Mouse (Mus musculus) heart, postnatal 25 days (tissue): ENCODE results near the gene Tln2. TPM values are rescaled to one million over a fixed set of nuclear protein-coding genes. Genes with fewer than 3 reads are reported as not detected.
"Not testable (repeated sequence)": the region's sequence is repeated elsewhere in the genome, so short reads cannot be mapped to it uniquely, and the experiment has no call there.

ENCODE experiments used
- DNase-seq: peaks from one replicate; pipeline ENCODE4 v3.0.0; 2022; ENCODE audit warnings: low spot score
- intact Hi-C: fragments of 180-260 bp; cut with DNase I; formaldehyde crosslinking; loops from one replicate; pipeline ENCODE4 v1.15.1; 2025
- total RNA-seq, 2 experiments: library from RNA; stranded (reverse); gene quantifications; 2 replicates each; pipeline ENCODE4 v1.2.3; 2021

Gene Tln2
- total RNA-seq, 2 experiments from 2014 or later = 89.4 to 91.5 TPM

DNA sequence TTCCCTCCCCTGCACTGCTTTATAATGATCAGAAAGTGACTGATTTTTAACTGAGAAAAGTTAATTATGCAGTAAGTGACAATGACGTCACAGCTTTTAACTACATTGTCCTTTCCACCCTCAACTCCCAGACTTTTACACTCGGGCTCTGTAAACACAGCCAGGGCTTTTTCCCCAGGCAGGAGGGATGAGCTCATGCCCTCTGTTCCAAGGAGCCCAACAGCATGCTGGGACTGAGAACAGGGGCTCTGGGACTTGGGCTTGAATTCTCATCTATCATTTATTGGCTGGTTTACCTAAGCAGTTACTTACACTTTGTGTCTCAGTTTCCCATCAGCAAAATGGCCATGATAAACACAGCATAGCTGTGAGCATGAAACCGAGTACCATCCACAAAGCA is 259.2 kb downstream of the Tln2 start:
- intact Hi-C loops = no loop called here
- DNase-seq = no peak

DNA sequence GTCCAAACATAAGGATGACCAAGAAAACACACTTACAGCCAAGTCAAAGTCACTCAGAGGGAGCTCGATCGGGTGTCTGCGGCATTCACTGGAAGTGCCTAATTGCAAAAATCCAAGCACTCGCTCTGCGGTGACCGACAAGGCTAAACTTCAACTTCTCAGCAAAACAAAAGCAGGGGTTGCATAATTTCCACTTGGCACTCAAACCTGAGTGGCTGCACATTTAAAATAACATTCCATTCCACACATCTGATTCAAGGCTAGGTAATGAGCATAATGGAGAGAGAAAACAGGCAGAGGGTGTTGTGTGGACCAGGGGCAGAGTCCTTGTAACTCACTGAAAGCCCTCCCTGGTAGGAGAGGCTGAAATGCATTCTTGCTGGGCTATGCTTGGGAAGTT is 260.3 kb downstream of the Tln2 start:
- no peak for DNase-seq

GRCm38 (mm10) chr9:67297236-67297889 is 262.1 kb downstream of the Tln2 start:
- DNase-seq = no peak
- intact Hi-C loops = no loop called here

More for the DNA sequence above, 260.3 kb downstream of the Tln2 start:
- intact Hi-C loops = no loop called here

- intact Hi-C loops = no loop called here
- DNase-seq = no peak
These were observed 272.0 kb downstream of the Tln2 start for GRCm38 (mm10) chr9:67287457-67287856.

GRCm38 (mm10) chr9:67286801-67287200 is 272.7 kb downstream of the Tln2 start:
- no peak for DNase-seq
- intact Hi-C loops = no loop called here

DNA sequence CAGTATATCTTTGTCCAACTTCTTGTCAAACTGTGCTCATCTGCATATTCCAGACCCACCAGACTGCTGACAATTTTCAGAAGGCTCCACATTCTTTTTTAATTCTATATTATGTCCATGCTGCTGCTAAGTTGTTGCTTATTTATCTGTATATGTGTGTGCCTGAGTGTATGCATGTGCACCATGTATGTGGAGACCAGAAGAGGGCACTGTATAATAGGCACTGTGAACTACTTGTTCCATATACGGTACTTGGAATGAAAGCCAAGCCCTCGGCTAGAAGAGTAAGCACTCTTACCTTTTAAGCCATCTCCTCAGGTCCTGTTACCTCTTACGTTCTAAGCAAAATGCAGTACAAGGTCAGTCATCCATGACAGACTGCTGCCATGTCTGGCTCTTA is 274.0 kb downstream of the Tln2 start:
- intact Hi-C loops = no loop called here
- DNase-seq = no peak

GRCm38 (mm10) chr9:67281812-67282211 is 277.7 kb downstream of the Tln2 start:
- intact Hi-C loops = no loop called here
- no peak for DNase-seq

DNA sequence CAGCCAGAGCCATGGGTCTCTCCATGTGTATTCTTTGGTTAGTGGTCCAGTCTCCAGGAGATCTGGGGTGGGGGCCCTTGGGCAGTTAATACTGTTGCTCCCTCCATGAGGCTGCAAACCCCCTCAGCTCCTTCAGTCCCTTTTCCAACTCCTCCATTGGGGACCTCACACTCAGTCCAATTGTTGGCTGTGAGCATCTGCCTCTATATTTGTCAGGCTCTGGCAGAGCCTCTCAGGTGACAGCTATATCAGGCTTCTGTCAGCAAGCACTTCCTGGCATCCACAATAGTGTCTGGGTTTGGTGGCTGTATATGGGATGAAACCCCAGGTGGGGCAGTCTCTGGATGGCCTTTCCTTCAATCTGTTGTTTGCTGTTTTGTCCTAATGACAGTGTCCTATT is 279.2 kb downstream of the Tln2 start:
- DNase-seq, intact Hi-C loops: not testable (repeated sequence)

- intact Hi-C loops = no loop called here
- DNase-seq = no peak
These were observed 283.1 kb downstream of the Tln2 start for GRCm38 (mm10) chr9:67276446-67276845.

- DNase-seq = no peak
- intact Hi-C loops = loop anchor here (2.0 to 5.0 kb wide), 3 partner anchors 52 to 272 kb away; no protein-coding TSS in a partner anchor
These were observed 285.2 kb downstream of the Tln2 start for GRCm38 (mm10) chr9:67274296-67274695.

- intact Hi-C loops = loop anchor here (5.0 kb wide), 2 partner anchors 51 to 271 kb away; no protein-coding TSS in a partner anchor
- no peak for DNase-seq
These were observed 286.1 kb downstream of the Tln2 start for GRCm38 (mm10) chr9:67273362-67273761.

DNA sequence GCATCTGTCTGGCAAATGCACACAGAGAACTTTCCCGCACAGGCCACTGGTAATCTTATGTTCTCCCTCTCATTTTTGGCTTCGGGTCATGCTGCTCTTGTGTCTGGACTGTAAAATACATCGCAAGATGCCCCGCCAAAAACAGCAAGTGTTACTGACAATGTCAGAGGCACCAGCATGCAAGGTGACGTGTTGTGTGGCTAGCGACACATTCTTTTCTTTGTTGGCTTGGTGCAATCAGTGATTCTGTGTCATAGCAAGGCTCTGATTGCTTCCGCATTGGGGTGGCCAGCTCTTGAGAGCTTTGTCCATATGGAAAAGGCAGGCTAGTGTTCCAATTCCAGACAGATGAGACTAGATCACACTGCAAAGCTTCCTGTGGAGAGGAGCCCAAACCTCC is 288.8 kb downstream of the Tln2 start:
- DNase-seq = no peak
- intact Hi-C loops = loop anchor here (5.0 kb wide), 2 partner anchors 48 to 268 kb away; no protein-coding TSS in a partner anchor

- intact Hi-C loops = loop anchor here (5.0 kb wide), 2 partner anchors 48 to 268 kb away; no protein-coding TSS in a partner anchor
- DNase-seq = no peak
These were observed 289.4 kb downstream of the Tln2 start for GRCm38 (mm10) chr9:67270061-67270595.

- intact Hi-C loops = no loop called here
- DNase-seq = no peak
These were observed 292.1 kb downstream of the Tln2 start for GRCm38 (mm10) chr9:67267276-67267990.

GRCm38 (mm10) chr9:67265513-67265912 is 294.0 kb downstream of the Tln2 start:
- no peak for DNase-seq
- intact Hi-C loops = no loop called here

GRCm38 (mm10) chr9:67264896-67265295 is 294.6 kb downstream of the Tln2 start:
- intact Hi-C loops = no loop called here
- no peak for DNase-seq

DNA sequence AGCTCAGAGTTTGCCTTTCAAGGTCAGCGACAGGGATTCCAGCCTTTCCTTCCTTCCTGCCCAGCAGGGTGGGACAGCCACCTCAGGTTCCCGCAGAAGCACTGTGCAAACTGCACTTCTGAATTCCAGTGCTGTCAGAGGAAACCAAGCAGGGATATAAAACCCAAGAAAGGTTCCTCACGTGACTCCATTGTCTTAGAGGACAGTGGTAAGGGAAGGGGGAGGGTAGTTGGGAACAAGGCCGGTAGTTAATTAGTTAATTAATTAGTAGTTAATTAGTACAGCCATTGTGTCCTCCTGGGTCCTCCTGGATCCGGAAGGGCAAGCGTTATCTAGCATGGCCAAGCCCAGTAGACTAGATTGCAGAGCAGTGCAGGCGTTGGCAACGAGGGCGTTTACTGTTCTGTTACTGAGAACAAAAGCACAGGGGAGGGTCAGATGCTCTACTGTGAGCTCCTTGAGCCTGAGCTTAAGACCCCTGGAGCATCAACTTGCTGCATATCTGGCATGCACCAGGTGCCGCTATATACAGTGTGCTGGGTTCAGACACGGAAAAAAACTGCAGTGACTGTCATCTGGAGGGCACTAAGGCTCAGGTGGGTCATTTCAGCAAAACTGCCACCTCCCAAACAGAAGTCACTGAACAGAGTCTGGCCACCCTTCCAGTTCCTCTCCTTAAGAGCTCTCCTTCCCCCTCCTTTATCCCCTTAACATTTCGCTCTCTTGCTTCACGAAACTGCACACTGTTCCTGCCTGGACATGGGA is 298.5 kb downstream of the Tln2 start:
- no peak for DNase-seq
- intact Hi-C loops = no loop called here

- intact Hi-C loops = no loop called here
These were observed 309.4 kb downstream of the Tln2 start for GRCm38 (mm10) chr9:67250141-67250540.

GRCm38 (mm10) chr9:67247365-67247950 is 312.0 kb downstream of the Tln2 start:
- intact Hi-C loops = no loop called here
- DNase-seq = no peak

More at GRCm38 (mm10) chr9:67250141-67250540, 309.4 kb downstream of the Tln2 start:
- DNase-seq = no peak

DNA sequence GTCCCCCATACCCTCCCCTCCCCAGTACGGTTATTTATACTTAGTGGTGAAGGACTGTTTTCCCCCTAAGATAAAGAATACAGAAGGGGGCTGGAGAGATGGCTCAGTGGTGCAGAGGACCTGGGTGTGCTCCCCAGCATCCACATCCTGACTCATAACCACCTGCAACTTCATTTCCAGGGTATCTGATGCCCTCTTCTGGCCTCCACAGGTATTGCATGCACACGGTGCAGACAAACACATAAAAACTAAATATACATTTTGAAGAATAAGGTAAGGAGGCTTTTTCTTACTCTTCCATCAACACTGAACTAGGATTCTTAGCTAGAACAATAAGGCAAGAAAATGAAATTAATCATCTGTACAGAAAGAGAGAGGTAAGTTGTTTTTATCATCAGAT is 314.2 kb downstream of the Tln2 start:
- DNase-seq = no peak
- intact Hi-C loops = no loop called here
